Mouse (Mus musculus) CH12.LX (cell line): ENCODE data around the gene Hist1h2be. TPM values are rescaled to one million over a fixed set of nuclear protein-coding genes. Genes with fewer than 3 reads are reported as not detected.
A peak's percentile ranks its signal among the peaks of the same experiment; 100 is the strongest.

Source experiments
- DNase-seq: peaks from one replicate; pipeline ENCODE4 v3.0.0-alpha.2; 2013; ENCODE audit errors: extremely low read depth
- H3K27ac ChIP-seq: 2 replicates; pipeline ENCODE4 v1.5.1; 2012; ENCODE audit warnings: low read depth, mild to moderate bottlenecking, control low read depth, moderate library complexity; ENCODE audit not compliant: insufficient read depth
- H3K27me3 ChIP-seq: replicated peaks from 2 replicates; pipeline ENCODE3; 2012; ENCODE audit warnings: inconsistent platforms
- H3K36me3 ChIP-seq, 2 experiments: replicated peaks in 1 of 2; 2 replicates each; pipeline versions ENCODE3 to v1.6.1; 2012; ENCODE audit warnings: inconsistent platforms in 1 of 2, low read length in 1 of 2, mild to moderate bottlenecking in 1 of 2, mixed read lengths in 1 of 2, moderate library complexity in 1 of 2; ENCODE audit not compliant: control insufficient read depth in 1 of 2, insufficient read depth in 1 of 2
- H3K4me1 ChIP-seq, 2 experiments: 2 replicates each; pipeline ENCODE4 v1.6.1; 2012; ENCODE audit warnings: inconsistent platforms in 1 of 2, moderate library complexity in 1 of 2; ENCODE audit not compliant: insufficient read depth in 2 of 2, control insufficient read depth in 1 of 2
- H3K4me2 ChIP-seq: 2 replicates; pipeline ENCODE4 v1.6.1; 2012; ENCODE audit warnings: low read depth, mild to moderate bottlenecking, control low read depth; ENCODE audit not compliant: poor library complexity, insufficient read depth, severe bottlenecking
- H3K4me3 ChIP-seq, 3 experiments: fragments of 150-350 bp in 1 of 3; sonication (generic) in 1 of 3; replicated peaks in 1 of 3; 2 replicates each; pipeline versions ENCODE3 to v1.5.1; 2011 to 2012; ENCODE audit warnings: low read depth in 2 of 3, low read length in 2 of 3, mild to moderate bottlenecking in 2 of 3, moderate library complexity in 2 of 3, control low read depth in 1 of 3, improper control_type of control experiment in 1 of 3, inconsistent platforms in 1 of 3, mixed read lengths in 1 of 3; ENCODE audit not compliant: poor library complexity in 1 of 3
- H3K79me2 ChIP-seq: replicated peaks from 2 replicates; pipeline ENCODE4 v1.6.1; 2012; ENCODE audit warnings: mild to moderate bottlenecking, moderate library complexity; ENCODE audit not compliant: control insufficient read depth, poor library complexity, insufficient read depth, severe bottlenecking; ENCODE audit errors: extremely low read depth
- H3K9ac ChIP-seq: 2 replicates; pipeline ENCODE4 v1.6.1; 2012; ENCODE audit warnings: low read depth, mild to moderate bottlenecking, control low read depth, moderate library complexity; ENCODE audit not compliant: insufficient read depth
- H3K9me3 ChIP-seq: replicated peaks from 2 replicates; pipeline ENCODE3; 2012; ENCODE audit warnings: low read length, inconsistent platforms, mixed read lengths
- BHLHE40 ChIP-seq: IDR thresholded peaks from 2 replicates; pipeline ENCODE4 v1.6.1; 2011; ENCODE audit warnings: mild to moderate bottlenecking, low read depth, low read length, improper control_type of control experiment
- CHD1 ChIP-seq: IDR thresholded peaks from 2 replicates; pipeline ENCODE4 v1.6.1; 2012; ENCODE audit warnings: low read depth, low read length, improper control_type of control experiment, inconsistent platforms
- CTCF ChIP-seq, 2 experiments: IDR thresholded peaks in 1 of 2; conservative IDR thresholded peaks in 1 of 2; 2 replicates each; pipeline ENCODE4 v1.5.1; 2011 to 2012; ENCODE audit warnings: low read depth in 2 of 2, low read length in 2 of 2, improper control_type of control experiment in 1 of 2, inconsistent platforms in 1 of 2, mild to moderate bottlenecking in 1 of 2, moderate library complexity in 1 of 2
- E2F4 ChIP-seq: IDR thresholded peaks from 2 replicates; pipeline ENCODE4 v1.6.1; 2011; ENCODE audit warnings: low read depth, low read length, improper control_type of control experiment; ENCODE audit not compliant: insufficient replicate concordance
- ELF1 ChIP-seq: IDR thresholded peaks from 2 replicates; pipeline ENCODE4 v1.6.1; 2014; ENCODE audit warnings: low read depth, mild to moderate bottlenecking, inconsistent platforms, low read length, improper control_type of control experiment
- EP300 ChIP-seq: IDR thresholded peaks from 2 replicates; pipeline ENCODE4 v1.6.1; 2011; ENCODE audit warnings: low read length, improper control_type of control experiment
- GABPA ChIP-seq: IDR thresholded peaks from 2 replicates; pipeline ENCODE4 v1.6.1; 2012; ENCODE audit warnings: low read depth, low read length, improper control_type of control experiment, inconsistent platforms; ENCODE audit not compliant: insufficient replicate concordance
- HCFC1 ChIP-seq: IDR thresholded peaks from 2 replicates; pipeline ENCODE4 v1.6.1; 2012; ENCODE audit warnings: low read depth, mild to moderate bottlenecking, inconsistent platforms, low read length, improper control_type of control experiment
- IRF4 ChIP-seq: IDR thresholded peaks from 2 replicates; pipeline ENCODE4 v1.6.1; 2014; ENCODE audit warnings: low read depth, mild to moderate bottlenecking, inconsistent platforms, low read length, improper control_type of control experiment
- JUN ChIP-seq: IDR thresholded peaks from 2 replicates; pipeline ENCODE4 v1.6.1; 2011; ENCODE audit warnings: low read depth, mild to moderate bottlenecking, low read length, improper control_type of control experiment, moderate library complexity; ENCODE audit not compliant: insufficient read depth
- JUND ChIP-seq: conservative IDR thresholded peaks from 2 replicates; pipeline ENCODE4 v1.6.1; 2011; ENCODE audit warnings: low read depth, low read length, improper control_type of control experiment
- MAFK ChIP-seq: IDR thresholded peaks from 2 replicates; pipeline ENCODE4 v1.6.1; 2011; ENCODE audit warnings: low read length, improper control_type of control experiment; ENCODE audit not compliant: insufficient replicate concordance
- MAX ChIP-seq: IDR thresholded peaks from 2 replicates; pipeline ENCODE4 v1.6.1; 2011; ENCODE audit warnings: low read length, improper control_type of control experiment
- MEF2A ChIP-seq: IDR thresholded peaks from 2 replicates; pipeline ENCODE4 v1.6.1; 2014; ENCODE audit warnings: low read depth, mild to moderate bottlenecking, inconsistent platforms, low read length, improper control_type of control experiment, borderline replicate concordance
- MYC ChIP-seq: IDR thresholded peaks from 2 replicates; pipeline ENCODE4 v1.6.1; 2011; ENCODE audit warnings: low read depth, mild to moderate bottlenecking, improper control_type of control experiment, low read length
- NRF1 ChIP-seq: IDR thresholded peaks from 2 replicates; pipeline ENCODE4 v1.6.1; 2014; ENCODE audit warnings: low read depth, mild to moderate bottlenecking, inconsistent platforms, low read length, improper control_type of control experiment, moderate library complexity
- POLR2A ChIP-seq: IDR thresholded peaks from 2 replicates; pipeline ENCODE4 v1.6.1; 2011; ENCODE audit warnings: low read depth, mild to moderate bottlenecking, improper control_type of control experiment, low read length
- SIN3A ChIP-seq: IDR thresholded peaks from 2 replicates; pipeline ENCODE4 v1.6.1; 2012; ENCODE audit warnings: low read length, improper control_type of control experiment, inconsistent platforms
- SMC3 ChIP-seq: IDR thresholded peaks from 2 replicates; pipeline ENCODE4 v1.6.1; 2011; ENCODE audit warnings: low read depth, low read length, improper control_type of control experiment
- TBP ChIP-seq: conservative IDR thresholded peaks from 2 replicates; pipeline ENCODE4 v1.6.1; 2011; ENCODE audit warnings: low read depth, low read length, improper control_type of control experiment
- TCF12 ChIP-seq: IDR thresholded peaks from 2 replicates; pipeline ENCODE4 v1.6.1; 2014; ENCODE audit warnings: low read depth, mild to moderate bottlenecking, inconsistent platforms, low read length, improper control_type of control experiment
- UBTF ChIP-seq: IDR thresholded peaks from 2 replicates; pipeline ENCODE4 v1.6.1; 2012; ENCODE audit warnings: low read depth, mild to moderate bottlenecking, inconsistent platforms, low read length, improper control_type of control experiment, moderate library complexity
- USF1 ChIP-seq: IDR thresholded peaks from 2 replicates; pipeline ENCODE4 v1.6.1; 2014; ENCODE audit warnings: low read depth, mild to moderate bottlenecking, inconsistent platforms, low read length, improper control_type of control experiment
- USF2 ChIP-seq: conservative IDR thresholded peaks from 2 replicates; pipeline ENCODE4 v1.6.1; 2011; ENCODE audit warnings: low read depth, low read length, improper control_type of control experiment
- ZC3H11A ChIP-seq: IDR thresholded peaks from 2 replicates; pipeline ENCODE4 v1.6.1; 2012; ENCODE audit warnings: low read depth, mild to moderate bottlenecking, inconsistent platforms, low read length, improper control_type of control experiment
- ZKSCAN1 ChIP-seq: IDR thresholded peaks from 2 replicates; pipeline ENCODE4 v1.6.1; 2012; ENCODE audit warnings: low read depth, inconsistent platforms, low read length, improper control_type of control experiment, borderline replicate concordance
- ZMIZ1 ChIP-seq: IDR thresholded peaks from 2 replicates; pipeline ENCODE4 v1.6.1; 2012; ENCODE audit warnings: low read depth, mild to moderate bottlenecking, inconsistent platforms, low read length, improper control_type of control experiment
- ZNF384 ChIP-seq: IDR thresholded peaks from 2 replicates; pipeline ENCODE4 v1.6.1; 2012; ENCODE audit warnings: low read depth, low read length, improper control_type of control experiment, inconsistent platforms
- dilution Hi-C: fragments of 300-500 bp; cut with MboI; formaldehyde crosslinking; loops from 2 replicates; pipeline ENCODE4 v1.14.3; 2020; ENCODE audit warnings: low sequenced_read_pairs; ENCODE audit not compliant: extremely low pct_unique_long_range_greater_than_20kb, extremely low pct_ligation_motif_present
- in situ Hi-C: fragments of 300-500 bp; cut with MboI; formaldehyde crosslinking; loops from 3 replicates; pipeline ENCODE4 v1.14.3; 2019; ENCODE audit warnings: low sequenced_read_pairs, low pct_ligation_motif_present, low pct_unique_long_range_greater_than_20kb, mixed read lengths
- polyA plus RNA-seq: library from polyadenylated mRNA; unstranded; fragments of >175 nt; gene quantifications from 2 replicates; pipeline ENCODE4 v1.2.1, GENCODE M21; 2012; ENCODE audit warnings: low read depth; ENCODE audit not compliant: insufficient read length
- total RNA-seq, 2 experiments: library from RNA; depleted of rRNA; stranded (reverse); fragments of 300-350 nt in 1 of 2; fragments of >200 nt in 1 of 2; gene quantifications; 2 replicates each; pipeline ENCODE4 v1.2.3; 2012 to 2014

Hist1h2be gene
- total RNA-seq (2012; rRNA removed) = 268 and 282 TPM in 2 replicates
- total RNA-seq (2014; rRNA removed) = 3.4 and 4.7 TPM in 2 replicates
- polyA plus RNA-seq = 0.57 and 0.70 TPM in 2 replicates

- Histone ChIP-seq H3K79me2 (peaks cover 8% of the 10 kb centered on the region; the same call in 1 of the 2 replicates), H3K4me1 (peaks cover 0 to 12% of the 10 kb centered on the region in 2 experiments; a peak in 3 of 4 replicates), H3K9me3 (no peaks in the 10 kb centered on the region), H3K9ac (peak within 1 kb of the TSS; percentile 96), H3K36me3 (no peaks in the 10 kb centered on the region), H3K27ac (peak within 1 kb of the TSS; percentile 98), H3K4me2 (peak within 1 kb of the TSS; percentile 91), H3K4me3 (peak within 1 kb of the TSS; percentile 55 to 70 (median 61)), H3K27me3 (no peaks in the 10 kb centered on the region)
- dilution Hi-C loops = no loop called here
- in situ Hi-C loops = no loop called here
- TF ChIP-seq MAX = peak; percentile 55; the same call in 1 of the 2 replicates
- peak; percentile 98 for TF ChIP-seq TBP
- TF ChIP-seq CTCF (conservative IDR thresholded peaks at IDR 0.05 in 1 of 2, IDR thresholded peaks at IDR 0.05 in 1 of 2; ENCODE audit: low read depth in 2 of 2, low read length in 2 of 2) = no peak
- no peak; the same call in 1 of the 2 replicates for TF ChIP-seq USF2
- no peak for TF ChIP-seq EP300
- peak; percentile 17; the same call in 1 of the 2 replicates for TF ChIP-seq JUND
- peak; percentile 7; the same call in 1 of the 2 replicates for TF ChIP-seq GABPA
- peak; percentile 48 for TF ChIP-seq TCF12
- TF ChIP-seq ZC3H11A = no peak
- TF ChIP-seq ZKSCAN1 = no peak
- TF ChIP-seq CHD1 = no peak
- peak; percentile 29; the same call in 1 of the 2 replicates for TF ChIP-seq HCFC1
- TF ChIP-seq MEF2A = 0 out of 2 replicates have a peak, but pooled peaks have one; percentile 0
- peak; percentile 49 for TF ChIP-seq MYC
- TF ChIP-seq ZNF384 = peak; percentile 74
- TF ChIP-seq UBTF = no peak
- DNase-seq = peak; percentile 96
These were observed at the start of gene Hist1h2be for GRCm38 (mm10) chr13:23620733-23621531. TSS of gene Hist1h2be (minus strand) at chr13:23621124.

- Histone ChIP-seq H3K9ac (no peak overlapping the region), H3K79me2 (no peaks in the 10 kb centered on the region), H3K4me3 (no peak overlapping the region), H3K4me2 (no peak overlapping the region), H3K27me3 (no peaks in the 10 kb centered on the region), H3K36me3 (no peaks in the 10 kb centered on the region), H3K27ac (no peak overlapping the region), H3K9me3 (no peaks in the 10 kb centered on the region), H3K4me1 (peaks cover 7 to 17% of the 10 kb centered on the region in 2 experiments)
- in situ Hi-C loops (no loop called here), dilution Hi-C loops (no loop called here)
- no peak for DNase-seq
- TF ChIP-seq UBTF (no peak), GABPA (no peak), SIN3A (no peak), E2F4 (no peak), USF2 (no peak), ELF1 (no peak), NRF1 (no peak), ZMIZ1 (no peak), POLR2A (no peak), USF1 (no peak), SMC3 (no peak), JUN (no peak), IRF4 (no peak), MAFK (no peak), CTCF (conservative IDR thresholded peaks at IDR 0.05 in 1 of 2, IDR thresholded peaks at IDR 0.05 in 1 of 2; ENCODE audit: low read depth in 2 of 2, low read length in 2 of 2) (no peak), ZC3H11A (no peak), BHLHE40 (no peak), CHD1 (no peak)
These were observed 41.6 kb upstream of the Hist1h2be start for GRCm38 (mm10) chr13:23662536-23662935.
